Mouse (Mus musculus): ENCODE results near the gene Cacng8. TPM values are rescaled to one million over a fixed set of nuclear protein-coding genes. Genes with fewer than 3 reads are reported as not detected.

The Cacng8 gene
- total RNA-seq (2021): under 1 TPM in 1 of 2 experiments, not detected in 1; 0.43 TPM
- long read RNA-seq, experiment 1: 0 reads
- long read RNA-seq, experiment 2: 0 reads

GRCm38 (mm10) chr7:3390413-3391080 is at the start of gene Cacng8:
Cacng8 (plus strand) TSS chr7:3390683.
- DNase-seq: no peak

- no peak for DNase-seq
Observed at GRCm38 (mm10) chr7:3343861-3344260, 46.6 kb upstream of the Cacng8 start.

GRCm38 (mm10) chr7:3345301-3345700 is 45.2 kb upstream of the Cacng8 start:
- no peak for DNase-seq

- DNase-seq: no peak
Observed at GRCm38 (mm10) chr7:3347366-3348287, 42.9 kb upstream of the Cacng8 start.

GRCm38 (mm10) chr7:3348326-3348725 is 42.2 kb upstream of the Cacng8 start:
- no peak for DNase-seq

- DNase-seq: no peak
Observed at GRCm38 (mm10) chr7:3349775-3350174, 40.7 kb upstream of the Cacng8 start.

GRCm38 (mm10) chr7:3351536-3351935 is 38.9 kb upstream of the Cacng8 start:
- no peak for DNase-seq

- no peak for DNase-seq
Observed at GRCm38 (mm10) chr7:3354850-3355249, 35.6 kb upstream of the Cacng8 start.

- no peak for DNase-seq
Observed at GRCm38 (mm10) chr7:3360678-3361077, 29.8 kb upstream of the Cacng8 start.

- DNase-seq: no peak
Observed at GRCm38 (mm10) chr7:3365547-3366279, 24.8 kb upstream of the Cacng8 start.

GRCm38 (mm10) chr7:3366705-3367516 is 23.6 kb upstream of the Cacng8 start:
- no peak for DNase-seq

GRCm38 (mm10) chr7:3367569-3367968 is 22.9 kb upstream of the Cacng8 start:
- DNase-seq: no peak

- no peak for DNase-seq
Observed at GRCm38 (mm10) chr7:3368311-3368710, 22.2 kb upstream of the Cacng8 start.

- no peak for DNase-seq
Observed at GRCm38 (mm10) chr7:3369189-3369588, 21.3 kb upstream of the Cacng8 start.

- DNase-seq: no peak
Observed at GRCm38 (mm10) chr7:3370407-3370806, 20.1 kb upstream of the Cacng8 start.

- no peak for DNase-seq
Observed at GRCm38 (mm10) chr7:3372376-3372775, 18.1 kb upstream of the Cacng8 start.

- no peak for DNase-seq
Observed at GRCm38 (mm10) chr7:3373754-3374153, 16.7 kb upstream of the Cacng8 start.

GRCm38 (mm10) chr7:3376831-3377230 is 13.7 kb upstream of the Cacng8 start:
- peak; percentile 72 for DNase-seq

- DNase-seq: no peak
Observed at GRCm38 (mm10) chr7:3382123-3382522, 8.4 kb upstream of the Cacng8 start.

- DNase-seq: no peak
Observed at GRCm38 (mm10) chr7:3384807-3385319, 5.6 kb upstream of the Cacng8 start.

GRCm38 (mm10) chr7:3386036-3386730 is 4.3 kb upstream of the Cacng8 start:
- no peak for DNase-seq

Data from gastrocnemius, postnatal 10 days (tissue).